10 mouse cellular contexts compared by ENCODE assay signal in genomic region chr14:75900793-75901499, GRCm38 (mm10). TPM values are rescaled to one million over a fixed set of nuclear protein-coding genes. Genes with fewer than 3 reads are reported as not detected.
DNase-seq lines count a peak whose midpoint lies in the region; ATAC-seq lines count a peak whose summit lies in the region.
"Had no signal": no experiment of that assay in that cellular context is flagged by ENCODE, and none has a peak within 500 bp of the region (broad histone marks: within the 10 kb centered on the region; RNA-seq: fewer than 3 reads in every experiment).

No protein-coding gene starts in this region.

- H3K4me2 ChIP-seq in hindbrain, embryonic 12.5 days (replicated peaks), result no peak overlapping the region
- H3K4me2 ChIP-seq in midbrain, embryonic 14.5 days (ENCODE audit: low read length), result no peak overlapping the region

- no peak overlapping the region for H3K4me3 ChIP-seq in hindbrain, embryonic 12.5 days
- H3K4me3 ChIP-seq in midbrain, embryonic 14.5 days (replicated peaks; ENCODE audit: low read depth, low read length), result no peak overlapping the region

- 0 out of 2 replicates have a peak, but pooled peaks cover 3% of the 10 kb centered on the region for H3K9me3 ChIP-seq in hindbrain, embryonic 12.5 days (replicated peaks)
- no peaks in the 10 kb centered on the region for H3K9me3 ChIP-seq in midbrain, embryonic 14.5 days (ENCODE audit: control insufficient read depth, low read length)

- H3K36me3 ChIP-seq in hindbrain, embryonic 12.5 days, result peaks cover 15% of the 10 kb centered on the region
- peaks cover 20% of the 10 kb centered on the region for H3K36me3 ChIP-seq in midbrain, embryonic 14.5 days (ENCODE audit: control insufficient read depth, insufficient read depth, low read length)

- H3K4me1 ChIP-seq in hindbrain, embryonic 12.5 days, result peaks cover 13% of the 10 kb centered on the region
- peaks cover 14% of the 10 kb centered on the region for H3K4me1 ChIP-seq in midbrain, embryonic 14.5 days (ENCODE audit: control insufficient read depth, insufficient read depth, low read length)

- no peaks in the 10 kb centered on the region for H3K27me3 ChIP-seq in hindbrain, embryonic 12.5 days
- no peaks in the 10 kb centered on the region for H3K27me3 ChIP-seq in midbrain, embryonic 14.5 days (ENCODE audit: control insufficient read depth, insufficient read depth, low read length)

- peak overlapping the region; percentile 80 for H3K27ac ChIP-seq in hindbrain, embryonic 12.5 days
- H3K27ac ChIP-seq in midbrain, embryonic 14.5 days (replicated peaks; ENCODE audit: low read depth, low read length), result peak overlapping the region; percentile 77

- H3K9ac ChIP-seq in hindbrain, embryonic 12.5 days, result no peak overlapping the region
- no peak overlapping the region for H3K9ac ChIP-seq in midbrain, embryonic 14.5 days (replicated peaks; ENCODE audit: low read length)

- 66% methylated on average over 5 of the region's 5 CpGs for WGBS in hindbrain, embryonic 12.5 days
- WGBS in midbrain, embryonic 14.5 days, result 49% methylated on average over 5 of the region's 5 CpGs

- peak; percentile 42 for DNase-seq in heart, adult 11 months
- no peak for DNase-seq in heart, adult 18-20 months
- DNase-seq in embryo, embryonic 11 days, result peak; percentile 32
- peak; percentile 60 for DNase-seq in midbrain, embryonic 14.5 days
- DNase-seq in thymus, postnatal 36 days, result no peak
- DNase-seq in spleen, postnatal 14 days (ENCODE audit: low spot score in 2 of 2), result no peak
- DNase-seq: cerebellum, adult 9-10 months; lung, adult 2 months had no signal

- peak; percentile 84 for ATAC-seq in hindbrain, embryonic 12.5 days (ENCODE audit: low FRiP score)
- peak; percentile 53; the same call in 1 of the 2 replicates for ATAC-seq in midbrain, embryonic 14.5 days (ENCODE audit: low FRiP score, low TSS enrichment)
- ATAC-seq in monocyte, adult 5-6 weeks (replicated peaks; ENCODE audit: insufficient number of reproducible peaks, low FRiP score, low TSS enrichment, poor library complexity, severe bottlenecking), result no peak

RNA-seq across cellular contexts. Expression of gene Kctd4, which starts 53.9 kb away (rescaled TPM):
- total RNA-seq in heart, adult 18-20 months (2021), result not detected
- 1.2 and 1.7 TPM in 2 replicates for polyA plus RNA-seq in hindbrain, embryonic 12.5 days (2016; fragmentation: Nextera tagmentation; extraction: Ambion mirVana)
- 10.0 and 10.9 TPM in 2 replicates for polyA plus RNA-seq in midbrain, embryonic 14.5 days (2014; fragmentation: Nextera tagmentation; extraction: Ambion mirVana)
- 0.29 TPM in 1 of 3 replicates, not detected in the others for total RNA-seq in monocyte, adult 5-6 weeks (2017)

RNA-seq across cellular contexts. Expression of gene Tpt1, which starts 56.1 kb away (rescaled TPM):
- 1,000 to 10,000 TPM; 2,629 to 3,296 TPM for total RNA-seq in heart, adult 18-20 months (2021)
- polyA plus RNA-seq in hindbrain, embryonic 12.5 days (2016; fragmentation: Nextera tagmentation; extraction: Ambion mirVana), result 873 and 904 TPM in 2 replicates
- 851 and 883 TPM in 2 replicates for polyA plus RNA-seq in midbrain, embryonic 14.5 days (2014; fragmentation: Nextera tagmentation; extraction: Ambion mirVana)
- total RNA-seq in monocyte, adult 5-6 weeks (2017), result 1,522 to 2,093 TPM (median 2,001 TPM) in 3 replicates

Comparison
In these comparisons a context has a peak if more than half of its experiments do, and no peak if none do; other contexts are left out.
1. DNase-seq: peak in heart, adult 11 months (single experiment), embryo, embryonic 11 days (single experiment) and midbrain, embryonic 14.5 days (single experiment); none in heart, adult 18-20 months (0 of 2), thymus, postnatal 36 days (0 of 2) and spleen, postnatal 14 days (0 of 2).